In genomic region chr2:155518531-155519270, GRCm38 (mm10) we compare ENCODE assay signal across 9 mouse cellular contexts. TPM values are rescaled to one million over a fixed set of nuclear protein-coding genes. Genes with fewer than 3 reads are reported as not detected.
DNase-seq lines count a peak whose midpoint lies in the region; ATAC-seq lines count a peak whose summit lies in the region.
"Had no signal": no experiment of that assay in that cellular context is flagged by ENCODE, and none has a peak within 500 bp of the region (broad histone marks: within the 10 kb centered on the region; RNA-seq: fewer than 3 reads in every experiment).

No protein-coding gene starts in this region.

- peak overlapping the region; percentile 74 for H3K27ac ChIP-seq in liver, embryonic 11.5 days (ENCODE audit: low read depth, low read length)

- WGBS in liver, embryonic 11.5 days, result 27% methylated on average over 18 of the region's 18 CpGs

- H3K4me1 ChIP-seq in liver, embryonic 11.5 days (replicated peaks; ENCODE audit: control insufficient read depth, insufficient read depth, low read length), result peaks cover 10% of the 10 kb centered on the region; the same call in 1 of the 2 replicates

- H3K27me3 ChIP-seq in liver, embryonic 11.5 days (replicated peaks; ENCODE audit: control insufficient read depth, insufficient read depth, low read length), result peaks cover 18% of the 10 kb centered on the region
- H3K27me3 ChIP-seq: Patski had no signal

- DNase-seq in cerebellum, adult 9-11 months, result peak; percentile 40
- DNase-seq in cerebellum, postnatal 36 days, result no peak
- DNase-seq in CD4-positive helper T cell, adult 2 months (ENCODE audit: low read depth, low spot score), result peak; percentile 34
- DNase-seq in liver, embryonic 11.5 days (ENCODE audit: low spot score), result no peak
- DNase-seq in frontal cortex, postnatal 25 days (ENCODE audit: low spot score in 2 of 2), result no peak
- DNase-seq in layer of hippocampus, postnatal 36 days, result no peak

- H3K9ac ChIP-seq in liver, embryonic 11.5 days (ENCODE audit: low read depth, low read length), result peak overlapping the region; percentile 77

- H3K4me3 ChIP-seq in liver, embryonic 11.5 days (ENCODE audit: low read depth, low read length), result peak overlapping the region; percentile 79

- H3K36me3 ChIP-seq in liver, embryonic 11.5 days (ENCODE audit: control insufficient read depth, insufficient read depth, low read length), result no peaks in the 10 kb centered on the region

- H3K4me2 ChIP-seq in liver, embryonic 11.5 days, result peak overlapping the region; percentile 96

- no peaks in the 10 kb centered on the region for H3K9me3 ChIP-seq in liver, embryonic 11.5 days (ENCODE audit: control insufficient read depth, low read length)

- peak; percentile 23 for ATAC-seq in erythroid progenitor cell, adult 5-6 weeks (replicated peaks; ENCODE audit: low FRiP score, poor library complexity, severe bottlenecking)
- no peak for ATAC-seq in liver, embryonic 11.5 days (replicated peaks; ENCODE audit: low FRiP score)
- ATAC-seq in granulocyte monocyte progenitor cell, adult 5-6 weeks (replicated peaks; ENCODE audit: poor library complexity, severe bottlenecking), result no peak

RNA-seq across cellular contexts. Expression of gene Ggt7, which starts 0.7 kb away (rescaled TPM):
- total RNA-seq in erythroid progenitor cell, adult 5-6 weeks (2015; ENCODE audit: low replicate concordance), result not detected in 2 replicates
- total RNA-seq in erythroid progenitor cell, adult 5-6 weeks (2017; ENCODE audit: low replicate concordance), result not detected in 2 replicates
- 1.0 and 1.3 TPM in 2 replicates for polyA plus RNA-seq in liver, embryonic 11.5 days (2014; fragmentation: Nextera tagmentation; extraction: Ambion mirVana)
- total RNA-seq in granulocyte monocyte progenitor cell, adult 5-6 weeks (2014; fragmentation: Nextera tagmentation), result not detected in 2 replicates
- total RNA-seq in granulocyte monocyte progenitor cell, adult 5-6 weeks (2017), result not detected in 2 replicates
- 100 to 1,000 TPM; 108 to 111 TPM for total RNA-seq in layer of hippocampus, postnatal 36 days (2021)

RNA-seq across cellular contexts. Expression of gene Acss2, which starts 1.0 kb away (rescaled TPM):
- 3.2 and 6.3 TPM in 2 replicates for total RNA-seq in erythroid progenitor cell, adult 5-6 weeks (2015; ENCODE audit: low replicate concordance)
- 7.7 and 9.2 TPM in 2 replicates for total RNA-seq in erythroid progenitor cell, adult 5-6 weeks (2017; ENCODE audit: low replicate concordance)
- 27.7 and 28.5 TPM in 2 replicates for polyA plus RNA-seq in liver, embryonic 11.5 days (2014; fragmentation: Nextera tagmentation; extraction: Ambion mirVana)
- total RNA-seq in granulocyte monocyte progenitor cell, adult 5-6 weeks (2014; fragmentation: Nextera tagmentation), result 4.1 and 5.6 TPM in 2 replicates
- total RNA-seq in granulocyte monocyte progenitor cell, adult 5-6 weeks (2017), result 3.6 and 4.4 TPM in 2 replicates
- total RNA-seq in layer of hippocampus, postnatal 36 days (2021), result 10 to 100 TPM; 64.8 to 67.6 TPM

RNA-seq across cellular contexts. Expression of gene Ncoa6, which starts 45.0 kb away (rescaled TPM):
- total RNA-seq in erythroid progenitor cell, adult 5-6 weeks (2015; ENCODE audit: low replicate concordance), result 55.1 and 66.7 TPM in 2 replicates
- 19.4 and 24.4 TPM in 2 replicates for total RNA-seq in erythroid progenitor cell, adult 5-6 weeks (2017; ENCODE audit: low replicate concordance)
- 19.9 and 20.7 TPM in 2 replicates for polyA plus RNA-seq in liver, embryonic 11.5 days (2014; fragmentation: Nextera tagmentation; extraction: Ambion mirVana)
- total RNA-seq in granulocyte monocyte progenitor cell, adult 5-6 weeks (2014; fragmentation: Nextera tagmentation), result 59.4 and 61.0 TPM in 2 replicates
- 14.2 and 15.8 TPM in 2 replicates for total RNA-seq in granulocyte monocyte progenitor cell, adult 5-6 weeks (2017)
- total RNA-seq in layer of hippocampus, postnatal 36 days (2021), result 10 to 100 TPM; 59.2 to 75.4 TPM

Comparison
In these comparisons a context has a peak if more than half of its experiments do, and no peak if none do; other contexts are left out.
1. DNase-seq: peak in cerebellum, adult 9-11 months (single experiment) and CD4-positive helper T cell, adult 2 months (single experiment); none in cerebellum, postnatal 36 days (0 of 2), liver, embryonic 11.5 days (single experiment), frontal cortex, postnatal 25 days (0 of 2) and layer of hippocampus, postnatal 36 days (0 of 2).
2. RNA of gene Ggt7, which starts 0.7 kb away (total RNA-seq): 108 to 111 TPM in layer of hippocampus, postnatal 36 days; not detected in erythroid progenitor cell, adult 5-6 weeks and not detected in granulocyte monocyte progenitor cell, adult 5-6 weeks; every median in the first group is over 100 times any median in the second.
3. RNA of gene Acss2, which starts 1.0 kb away (total RNA-seq): 64.8 to 67.6 TPM in layer of hippocampus, postnatal 36 days; 3.2 to 9.2 TPM in erythroid progenitor cell, adult 5-6 weeks and 3.6 to 5.6 TPM in granulocyte monocyte progenitor cell, adult 5-6 weeks; every median in the first group is over 4 times any median in the second.